Mouse (Mus musculus): ENCODE measurements at regions not wholly inside any gene's neighbourhood (a gene's known extent, or its start where the extent isn't known, plus 50 kb on each side); places are given as distances from the start of the nearest gene placed in this dataset.

- DNase-seq (ENCODE audit: low spot score) = no peak
- H3K27me3 ChIP-seq (ENCODE audit: insufficient read depth, low read length) = no peaks in the 10 kb centered on the region
- TF ChIP-seq GATA2 (IDR thresholded peaks at IDR 0.05; ENCODE audit: borderline replicate concordance, low read depth, low read length) (no peak), CTCF (IDR thresholded peaks at IDR 0.05; ENCODE audit: low read depth, low read length) (no peak), GATA1 (IDR thresholded peaks at IDR 0.05; ENCODE audit: borderline replicate concordance, low read length) (no peak), TAL1 (conservative IDR thresholded peaks at IDR 0.05; ENCODE audit: low read depth, low read length) (no peak), POLR2AphosphoS5 (IDR thresholded peaks at IDR 0.05; ENCODE audit: insufficient replicate concordance, low read depth, low read length) (no peak)
- no peaks in the 10 kb centered on the region for H3K36me3 ChIP-seq (replicated peaks)
- no peak for ATAC-seq (ENCODE audit: extremely low read depth, insufficient number of reproducible peaks, low FRiP score, poor library complexity, severe bottlenecking)
- H3K4me1 ChIP-seq (ENCODE audit: insufficient read depth, low read depth, low read length) = no peaks in the 10 kb centered on the region
- H3K4me3 ChIP-seq (ENCODE audit: low read depth, low read length) = no peak overlapping the region
- H3K9me3 ChIP-seq (replicated peaks) = no peaks in the 10 kb centered on the region
Observed at GRCm38 (mm10) chrX:99531154-99531553, 60.1 kb upstream of the Pja1 start.

GRCm38 (mm10) chrX:99530511-99530910 lies 59.4 kb upstream of the Pja1 start:
- H3K27me3 ChIP-seq (ENCODE audit: insufficient read depth, low read length) = no peaks in the 10 kb centered on the region
- TF ChIP-seq GATA1 (IDR thresholded peaks at IDR 0.05; ENCODE audit: borderline replicate concordance, low read length) (no peak), GATA2 (IDR thresholded peaks at IDR 0.05; ENCODE audit: borderline replicate concordance, low read depth, low read length) (no peak), POLR2AphosphoS5 (IDR thresholded peaks at IDR 0.05; ENCODE audit: insufficient replicate concordance, low read depth, low read length) (no peak), CTCF (IDR thresholded peaks at IDR 0.05; ENCODE audit: low read depth, low read length) (no peak), TAL1 (conservative IDR thresholded peaks at IDR 0.05; ENCODE audit: low read depth, low read length) (no peak)
- no peaks in the 10 kb centered on the region for H3K36me3 ChIP-seq (replicated peaks)
- no peak overlapping the region for H3K4me3 ChIP-seq (ENCODE audit: low read depth, low read length)
- H3K4me1 ChIP-seq (ENCODE audit: insufficient read depth, low read depth, low read length) = no peaks in the 10 kb centered on the region
- ATAC-seq (ENCODE audit: extremely low read depth, insufficient number of reproducible peaks, low FRiP score, poor library complexity, severe bottlenecking) = no peak
- H3K9me3 ChIP-seq (replicated peaks) = no peaks in the 10 kb centered on the region
- no peak for DNase-seq (ENCODE audit: low spot score)

DNA sequence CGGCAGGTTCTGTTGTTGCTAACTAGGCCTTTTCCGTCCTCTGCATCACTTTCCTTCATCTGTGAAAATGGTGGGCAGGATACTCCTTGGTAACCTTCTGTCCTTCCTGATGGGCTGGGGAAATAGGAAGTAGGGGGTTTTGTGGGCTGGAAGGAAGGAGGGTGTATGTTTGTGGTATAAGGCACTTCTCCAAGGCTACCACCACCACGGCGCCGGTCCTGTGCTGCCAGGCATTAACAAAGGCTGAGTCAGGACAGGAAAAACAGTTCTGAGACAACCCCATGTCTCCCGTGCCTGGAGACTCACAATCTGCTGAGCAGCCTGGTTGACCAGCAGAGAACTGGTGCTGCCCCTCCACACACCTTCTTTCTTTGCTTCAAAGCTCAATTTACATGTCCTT lies 52.2 kb upstream of the Pja1 start:
- Histone ChIP-seq H3K27me3 (ENCODE audit: insufficient read depth, low read length) (no peaks in the 10 kb centered on the region), H3K4me1 (ENCODE audit: insufficient read depth, low read depth, low read length) (no peaks in the 10 kb centered on the region), H3K9me3 (replicated peaks) (no peaks in the 10 kb centered on the region), H3K4me3 (ENCODE audit: low read depth, low read length) (no peak overlapping the region), H3K36me3 (replicated peaks) (no peaks in the 10 kb centered on the region)
- no peak for TF ChIP-seq TAL1 (conservative IDR thresholded peaks at IDR 0.05; ENCODE audit: low read depth, low read length)
- TF ChIP-seq GATA1 (IDR thresholded peaks at IDR 0.05; ENCODE audit: borderline replicate concordance, low read length) = no peak
- no peak for TF ChIP-seq POLR2AphosphoS5 (IDR thresholded peaks at IDR 0.05; ENCODE audit: insufficient replicate concordance, low read depth, low read length)
- TF ChIP-seq CTCF (IDR thresholded peaks at IDR 0.05; ENCODE audit: low read depth, low read length) = no peak
- no peak for TF ChIP-seq GATA2 (IDR thresholded peaks at IDR 0.05; ENCODE audit: borderline replicate concordance, low read depth, low read length)
- ATAC-seq (ENCODE audit: extremely low read depth, insufficient number of reproducible peaks, low FRiP score, poor library complexity, severe bottlenecking) (no peak), DNase-seq (ENCODE audit: low spot score) (no peak)

DNA sequence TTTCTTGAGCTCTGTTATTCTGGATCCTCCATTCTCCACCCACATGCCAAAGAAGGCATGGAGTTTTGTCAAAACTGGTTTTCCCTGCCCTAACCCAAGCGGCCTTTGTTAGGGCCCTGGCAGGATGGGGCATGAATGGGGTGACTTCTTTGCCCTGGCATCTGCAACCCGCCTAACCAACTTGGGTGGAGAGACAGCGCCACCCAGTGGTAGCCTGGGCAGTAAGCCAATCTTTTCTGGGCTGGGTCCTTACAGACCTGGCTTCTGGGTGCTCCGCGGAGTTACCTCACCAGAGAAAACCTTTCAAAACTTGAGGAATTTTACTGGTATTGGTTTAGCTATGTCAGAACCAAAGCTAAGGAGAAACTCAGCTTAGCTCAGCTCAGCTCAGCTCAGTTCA lies 51.8 kb upstream of the Pja1 start:
- H3K4me3 ChIP-seq (ENCODE audit: low read depth, low read length) = no peak overlapping the region
- no peaks in the 10 kb centered on the region for H3K27me3 ChIP-seq (ENCODE audit: insufficient read depth, low read length)
- no peaks in the 10 kb centered on the region for H3K36me3 ChIP-seq (replicated peaks)
- H3K9me3 ChIP-seq (replicated peaks) = no peaks in the 10 kb centered on the region
- no peaks in the 10 kb centered on the region for H3K4me1 ChIP-seq (ENCODE audit: insufficient read depth, low read depth, low read length)
- DNase-seq (ENCODE audit: low spot score) = no peak
- TF ChIP-seq CTCF (IDR thresholded peaks at IDR 0.05; ENCODE audit: low read depth, low read length) (no peak), POLR2AphosphoS5 (IDR thresholded peaks at IDR 0.05; ENCODE audit: insufficient replicate concordance, low read depth, low read length) (no peak), GATA1 (IDR thresholded peaks at IDR 0.05; ENCODE audit: borderline replicate concordance, low read length) (no peak), GATA2 (IDR thresholded peaks at IDR 0.05; ENCODE audit: borderline replicate concordance, low read depth, low read length) (no peak), TAL1 (conservative IDR thresholded peaks at IDR 0.05; ENCODE audit: low read depth, low read length) (no peak)
- no peak for ATAC-seq (ENCODE audit: extremely low read depth, insufficient number of reproducible peaks, low FRiP score, poor library complexity, severe bottlenecking)

DNA sequence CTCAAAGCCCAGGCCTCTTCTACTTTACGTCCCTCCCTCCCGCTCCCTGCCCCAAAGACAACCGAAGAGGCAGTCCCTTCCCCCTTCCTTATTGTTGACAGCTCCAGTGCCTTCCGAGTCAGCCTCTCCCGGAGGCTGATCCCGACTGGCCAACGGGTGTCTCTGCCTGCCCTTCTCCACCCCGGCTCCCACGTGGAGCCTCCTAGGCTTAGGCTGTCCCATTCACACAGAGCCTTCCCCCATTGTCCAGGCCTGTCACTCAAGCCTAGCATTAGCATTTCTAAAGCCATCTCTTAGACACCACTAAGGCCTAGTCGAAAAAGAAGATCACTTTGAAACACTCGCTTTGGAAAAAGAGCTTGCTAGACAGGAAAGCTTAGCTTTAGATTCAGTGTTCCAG lies 51.2 kb upstream of the Pja1 start:
- H3K36me3 ChIP-seq (replicated peaks) = no peaks in the 10 kb centered on the region
- H3K9me3 ChIP-seq (replicated peaks) = no peaks in the 10 kb centered on the region
- no peak for ATAC-seq (ENCODE audit: extremely low read depth, insufficient number of reproducible peaks, low FRiP score, poor library complexity, severe bottlenecking)
- no peak overlapping the region for H3K4me3 ChIP-seq (ENCODE audit: low read depth, low read length)
- no peaks in the 10 kb centered on the region for H3K27me3 ChIP-seq (ENCODE audit: insufficient read depth, low read length)
- TF ChIP-seq TAL1 (conservative IDR thresholded peaks at IDR 0.05; ENCODE audit: low read depth, low read length) (no peak), GATA2 (IDR thresholded peaks at IDR 0.05; ENCODE audit: borderline replicate concordance, low read depth, low read length) (no peak), GATA1 (IDR thresholded peaks at IDR 0.05; ENCODE audit: borderline replicate concordance, low read length) (no peak), POLR2AphosphoS5 (IDR thresholded peaks at IDR 0.05; ENCODE audit: insufficient replicate concordance, low read depth, low read length) (no peak), CTCF (IDR thresholded peaks at IDR 0.05; ENCODE audit: low read depth, low read length) (no peak)
- no peak for DNase-seq (ENCODE audit: low spot score)
- H3K4me1 ChIP-seq (ENCODE audit: insufficient read depth, low read depth, low read length) = no peaks in the 10 kb centered on the region

DNA sequence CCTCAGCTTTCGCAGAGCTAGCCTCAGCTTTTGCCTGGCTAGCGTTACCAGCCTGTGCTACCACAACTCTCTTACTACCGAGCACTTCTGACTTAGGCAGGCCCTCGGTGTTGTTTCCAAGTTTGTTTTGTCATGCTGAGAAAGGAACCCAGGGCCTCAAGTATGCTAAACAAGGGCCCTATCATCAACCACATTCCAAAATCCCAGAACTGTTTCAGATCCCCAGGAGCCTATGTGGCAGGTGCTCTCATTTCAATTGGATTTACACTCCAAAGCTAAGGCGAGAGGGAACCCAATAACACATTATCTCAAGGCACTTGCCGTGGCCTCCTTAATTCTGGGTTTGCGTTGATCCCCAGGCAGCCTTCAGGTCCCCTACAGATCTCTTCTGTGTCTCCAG lies 50.8 kb upstream of the Pja1 start:
- DNase-seq (ENCODE audit: low spot score) = no peak
- H3K4me1 ChIP-seq (ENCODE audit: insufficient read depth, low read depth, low read length) = no peaks in the 10 kb centered on the region
- ATAC-seq (ENCODE audit: extremely low read depth, insufficient number of reproducible peaks, low FRiP score, poor library complexity, severe bottlenecking) = no peak
- H3K9me3 ChIP-seq (replicated peaks) = no peaks in the 10 kb centered on the region
- no peak overlapping the region for H3K4me3 ChIP-seq (ENCODE audit: low read depth, low read length)
- H3K27me3 ChIP-seq (ENCODE audit: insufficient read depth, low read length) = no peaks in the 10 kb centered on the region
- TF ChIP-seq CTCF (IDR thresholded peaks at IDR 0.05; ENCODE audit: low read depth, low read length) (no peak), GATA2 (IDR thresholded peaks at IDR 0.05; ENCODE audit: borderline replicate concordance, low read depth, low read length) (no peak), POLR2AphosphoS5 (IDR thresholded peaks at IDR 0.05; ENCODE audit: insufficient replicate concordance, low read depth, low read length) (no peak), TAL1 (conservative IDR thresholded peaks at IDR 0.05; ENCODE audit: low read depth, low read length) (no peak), GATA1 (IDR thresholded peaks at IDR 0.05; ENCODE audit: borderline replicate concordance, low read length) (no peak)
- H3K36me3 ChIP-seq (replicated peaks) = no peaks in the 10 kb centered on the region
